Mouse (Mus musculus): ENCODE results near the gene Phldb3.

Phldb3 gene

GRCm38 (mm10) chr7:24610144-24610878, at the start of gene Phldb3:
TSS of gene Phldb3 (plus strand) at chr7:24610763.
- no peak for DNase-seq

GRCm38 (mm10) chr7:24561450-24561849, 49.1 kb upstream of the Phldb3 start:
- DNase-seq, result no peak

DNA sequence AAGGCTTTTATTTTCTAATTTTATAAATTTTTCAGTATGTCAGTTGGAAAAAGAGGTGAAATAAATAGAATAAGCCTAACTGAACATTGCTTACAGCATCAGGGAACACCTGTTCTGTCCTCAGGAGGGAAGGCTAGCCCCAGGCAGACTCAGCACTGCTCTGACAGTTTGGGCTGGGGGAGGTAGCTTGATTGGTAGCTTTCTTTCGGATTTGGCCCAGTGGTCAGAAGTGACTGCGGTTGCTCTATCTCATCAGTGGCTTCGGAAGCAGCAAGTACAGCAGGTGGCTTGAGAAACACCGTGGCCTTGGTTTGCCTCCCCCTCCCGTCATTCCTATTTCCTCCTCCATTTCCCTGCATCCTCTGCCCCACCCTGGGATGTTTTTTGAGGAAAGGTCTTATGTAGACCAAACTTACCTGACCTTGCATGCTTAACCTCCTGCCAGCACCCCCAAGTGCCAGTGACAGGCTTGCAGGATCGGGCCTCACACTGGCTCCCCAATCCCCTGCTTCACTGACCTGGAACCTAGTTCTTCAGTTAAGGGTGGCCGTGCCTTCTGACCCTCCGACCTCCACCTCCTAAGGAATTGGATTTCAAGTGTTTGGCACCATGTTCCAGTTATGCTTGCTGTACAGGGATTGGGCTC, 47.2 kb upstream of the Phldb3 start:
- no peak for DNase-seq

DNA sequence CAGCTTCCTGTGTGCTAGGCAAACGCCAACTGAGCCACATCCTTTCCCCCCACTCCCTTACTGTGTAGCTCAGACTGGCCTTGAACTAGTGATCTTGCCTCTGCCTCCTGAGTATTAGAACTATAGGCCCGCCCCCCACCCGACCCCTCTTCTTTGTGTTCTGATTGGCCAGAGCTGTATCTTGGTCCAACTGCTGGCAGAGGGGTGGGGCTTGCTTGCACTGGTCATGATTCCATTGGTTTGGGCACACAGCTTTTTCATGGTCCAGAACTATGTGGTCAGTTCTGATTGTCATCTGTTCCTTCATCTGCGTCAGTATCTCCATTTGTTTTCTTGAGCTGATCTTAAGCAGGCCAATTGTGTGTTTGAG, 46.7 kb upstream of the Phldb3 start:
- DNase-seq, result no peak

DNA sequence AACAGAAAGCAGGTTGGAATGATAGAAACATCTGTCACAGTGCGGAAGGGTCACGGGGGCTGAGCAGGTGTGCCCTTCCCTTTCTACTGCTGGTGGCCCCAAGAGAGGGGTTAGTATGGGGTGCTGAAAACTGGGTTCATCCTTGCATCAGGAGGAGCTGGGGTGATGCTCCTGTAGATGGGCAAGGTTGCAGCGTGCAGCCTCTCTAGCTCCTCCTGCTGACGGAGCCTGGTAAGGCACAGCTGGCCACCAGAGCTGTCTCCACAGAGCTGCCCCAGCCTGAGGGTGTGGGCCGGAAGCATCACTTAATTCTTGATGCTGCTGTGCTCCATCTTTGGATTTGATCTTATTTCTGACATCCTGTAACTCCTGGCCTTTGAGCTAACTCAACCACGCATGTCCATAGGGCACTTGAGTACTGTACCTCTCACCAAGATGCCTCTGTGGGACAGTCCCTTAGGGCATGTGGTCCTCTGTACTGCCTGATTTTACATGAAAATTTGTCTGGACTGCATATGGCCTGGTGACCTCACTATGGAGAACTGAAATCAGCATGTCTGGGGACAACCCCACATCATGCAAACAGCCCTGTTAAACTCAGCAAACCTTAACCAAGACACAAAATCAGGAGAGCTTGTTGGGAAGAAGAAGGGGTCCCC, 45.8 kb upstream of the Phldb3 start:
- peak; percentile 63 for DNase-seq

- DNase-seq, result no peak
Measured at GRCm38 (mm10) chr7:24565627-24566026, 44.9 kb upstream of the Phldb3 start.

GRCm38 (mm10) chr7:24566206-24566605, 44.4 kb upstream of the Phldb3 start:
- DNase-seq, result no peak

- no peak for DNase-seq
Measured at GRCm38 (mm10) chr7:24568512-24568911, 42.1 kb upstream of the Phldb3 start.

DNA sequence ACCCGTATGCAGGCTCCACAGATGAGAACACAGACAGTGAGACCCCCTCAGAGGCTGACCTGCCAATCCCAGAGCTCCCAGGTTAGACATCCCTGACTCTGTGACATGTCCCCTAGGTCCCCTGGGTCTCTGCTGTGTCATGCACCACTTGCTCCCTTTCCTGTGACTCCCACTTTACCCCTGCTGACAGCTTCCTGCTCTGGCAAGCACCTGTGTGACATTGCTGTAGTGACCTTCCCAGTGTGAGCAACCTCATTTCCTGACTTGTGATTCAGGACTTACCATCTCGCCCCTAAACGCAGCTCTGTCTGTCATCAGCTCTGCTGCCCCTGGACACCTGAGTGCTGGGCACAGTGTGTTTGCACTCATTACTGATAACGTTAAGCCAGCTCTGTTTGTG, 39.5 kb upstream of the Phldb3 start:
- DNase-seq, result no peak

DNA sequence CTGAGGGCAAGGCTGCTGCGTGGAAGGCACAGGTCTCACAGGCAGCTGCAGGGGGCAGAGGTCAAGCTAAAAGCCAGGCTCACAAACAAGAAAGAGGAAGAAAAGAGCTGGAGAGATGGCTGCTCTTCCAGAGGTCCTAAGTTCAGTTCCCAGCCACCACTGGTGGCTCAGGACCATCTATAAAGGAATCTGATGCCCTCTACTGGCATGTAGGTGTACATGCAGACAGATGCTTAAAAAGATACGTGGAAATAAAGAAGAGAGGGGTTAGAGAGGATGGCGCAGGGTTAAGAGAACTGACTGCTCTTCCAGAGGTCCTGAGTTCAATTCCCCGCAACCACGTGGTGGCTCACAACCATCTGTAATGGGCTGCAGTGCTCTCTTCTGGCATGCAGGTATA, 38.1 kb upstream of the Phldb3 start:
- DNase-seq, result no peak

GRCm38 (mm10) chr7:24574224-24574796, 36.3 kb upstream of the Phldb3 start:
- no peak for DNase-seq

GRCm38 (mm10) chr7:24577811-24578210, 32.8 kb upstream of the Phldb3 start:
- no peak for DNase-seq

DNA sequence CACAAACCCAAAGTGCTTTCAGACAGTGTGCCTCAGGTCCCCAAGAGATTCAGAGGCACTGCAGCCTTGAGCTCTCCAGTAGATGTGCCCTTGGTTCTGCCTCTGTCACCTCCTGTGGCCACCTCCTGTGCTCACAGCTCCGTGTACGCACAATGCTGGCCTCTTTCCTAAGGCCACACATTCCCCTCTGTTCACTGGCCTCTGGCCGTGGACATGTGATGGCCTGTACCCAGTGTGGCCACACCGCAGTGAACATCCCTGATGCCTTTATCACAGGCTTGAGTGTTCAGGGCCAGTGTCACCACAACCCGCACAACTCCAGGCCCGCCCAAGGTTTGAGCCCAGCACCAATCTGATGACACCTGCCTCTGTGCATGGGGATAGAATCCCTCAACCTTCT, 25.7 kb upstream of the Phldb3 start:
- no peak for DNase-seq

- no peak for DNase-seq
Measured at GRCm38 (mm10) chr7:24585995-24586394, 24.6 kb upstream of the Phldb3 start.

DNA sequence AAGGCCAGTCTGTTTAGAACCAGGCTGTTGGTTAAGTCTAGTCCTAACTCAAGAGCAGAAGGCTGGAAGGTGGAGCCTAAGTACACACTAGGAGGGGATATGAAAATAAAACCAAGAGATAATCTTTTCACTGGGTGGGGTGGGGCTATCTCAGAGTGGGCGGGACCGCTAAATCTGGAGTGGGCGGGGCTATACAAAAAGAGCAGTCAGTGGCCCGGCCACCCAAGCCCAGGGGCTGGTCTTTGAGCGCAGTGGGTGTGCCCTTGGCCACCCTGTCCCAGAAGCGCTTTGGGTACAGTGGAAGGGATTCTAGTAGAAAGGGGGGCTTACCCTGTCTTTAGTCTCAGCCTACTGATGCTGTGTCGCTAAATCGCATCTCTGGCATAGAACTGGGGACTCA, 23.7 kb upstream of the Phldb3 start:
- DNase-seq, result no peak

DNA sequence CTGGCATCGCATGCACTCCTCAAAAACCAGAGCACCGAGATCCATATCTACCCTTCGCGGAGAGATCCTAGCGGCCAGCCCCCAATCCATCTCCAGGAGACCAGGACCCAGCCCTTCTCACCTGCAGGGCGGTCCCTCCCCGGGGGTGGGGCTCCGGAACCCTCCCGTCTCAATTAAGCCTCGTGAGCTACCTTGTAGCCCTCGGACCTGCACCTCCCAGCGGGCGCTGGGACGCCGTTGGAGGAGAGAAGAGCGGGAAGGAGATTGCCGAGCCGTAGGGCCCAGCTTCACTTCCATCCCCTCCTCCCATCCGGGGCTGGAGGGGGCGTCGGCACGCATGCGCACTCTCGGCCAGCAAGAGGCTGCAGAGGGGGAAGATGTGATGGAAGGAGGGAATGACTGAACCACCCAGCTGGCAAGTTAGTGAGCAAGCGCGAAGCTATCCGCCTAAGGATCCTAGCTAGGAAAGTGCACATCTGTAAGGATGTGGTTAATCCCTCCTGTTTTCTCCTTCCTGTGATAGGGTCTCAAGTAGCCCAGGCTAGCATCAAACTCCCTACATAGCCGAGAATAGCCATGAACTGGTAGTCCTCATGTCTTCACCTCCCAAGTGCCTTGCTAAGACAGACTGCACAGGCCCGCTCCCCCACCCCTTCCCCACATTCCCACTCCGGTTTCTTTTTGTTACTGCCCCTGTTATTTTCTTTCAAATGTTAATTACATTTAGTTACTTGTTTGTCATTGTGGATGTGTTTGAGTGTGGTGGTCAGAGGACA, 23.0 kb upstream of the Phldb3 start, which contains the start of the genes Ethe1 and Zfp575:
Ethe1 (plus strand) TSS at position 214 of the 776 bp plus-strand sequence.
Zfp575 (minus strand) TSS at position 312 of the 776 bp plus-strand sequence.
- peak; percentile 49 for DNase-seq

DNA sequence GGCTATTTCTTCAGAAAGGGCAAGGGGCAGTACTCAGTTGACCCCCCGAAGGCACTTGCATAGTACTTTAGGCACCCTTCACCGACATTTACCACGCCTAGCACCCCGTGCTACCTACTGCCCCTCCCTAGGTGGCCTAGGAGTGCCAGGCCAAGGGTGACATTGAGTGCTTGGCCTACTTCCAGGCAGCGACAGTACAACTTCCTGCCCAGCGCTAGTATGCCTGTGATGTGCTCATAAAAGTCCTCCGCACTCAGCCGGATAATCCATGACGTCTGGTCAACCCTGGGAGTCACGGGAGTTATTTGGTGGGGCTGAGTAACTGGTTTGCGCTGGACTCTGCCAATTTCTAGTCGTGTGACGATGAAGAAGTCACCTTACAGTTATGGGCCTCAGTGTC, 22.2 kb upstream of the Phldb3 start:
- no peak for DNase-seq

DNA sequence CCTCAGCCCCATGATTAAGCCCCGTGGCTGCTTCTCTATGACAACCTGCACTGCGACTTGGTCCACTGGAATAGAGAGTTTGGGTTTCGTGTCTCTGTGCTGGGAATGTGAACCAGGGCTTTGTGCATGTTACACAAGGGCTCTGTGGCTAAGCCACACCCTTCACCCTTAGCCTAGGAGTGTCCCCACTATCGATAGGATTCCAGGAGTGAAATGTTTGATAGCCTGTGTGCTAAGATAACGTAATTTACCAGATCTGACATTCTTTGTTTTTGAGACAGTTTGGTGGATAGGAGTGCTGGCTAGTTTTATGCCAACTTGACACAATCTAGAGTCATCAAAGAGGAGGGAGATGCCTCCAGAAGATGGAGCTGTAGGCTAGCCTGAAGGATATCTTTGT, 18.8 kb upstream of the Phldb3 start:
- no peak for DNase-seq

GRCm38 (mm10) chr7:24592163-24592562, 18.4 kb upstream of the Phldb3 start:
- DNase-seq, result no peak

DNA sequence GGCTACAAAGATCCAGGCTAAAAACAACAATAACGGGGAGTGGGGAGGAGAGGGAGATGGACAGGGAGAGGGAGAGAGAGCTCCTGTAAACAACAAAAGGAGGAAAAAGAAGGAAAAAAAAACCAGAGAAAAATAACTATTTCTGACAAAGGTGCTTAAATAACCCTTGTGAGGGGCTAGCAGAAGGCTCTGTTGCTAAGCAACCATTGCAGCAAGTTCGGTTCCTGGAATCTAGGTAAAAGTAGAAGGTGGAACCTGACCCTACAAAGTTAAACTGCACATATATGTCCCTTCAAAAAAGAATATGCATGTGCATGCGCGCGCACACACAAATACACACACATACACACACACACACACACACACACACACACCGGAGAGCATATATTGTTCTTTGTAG, 17.8 kb upstream of the Phldb3 start:
- no peak for DNase-seq

DNA sequence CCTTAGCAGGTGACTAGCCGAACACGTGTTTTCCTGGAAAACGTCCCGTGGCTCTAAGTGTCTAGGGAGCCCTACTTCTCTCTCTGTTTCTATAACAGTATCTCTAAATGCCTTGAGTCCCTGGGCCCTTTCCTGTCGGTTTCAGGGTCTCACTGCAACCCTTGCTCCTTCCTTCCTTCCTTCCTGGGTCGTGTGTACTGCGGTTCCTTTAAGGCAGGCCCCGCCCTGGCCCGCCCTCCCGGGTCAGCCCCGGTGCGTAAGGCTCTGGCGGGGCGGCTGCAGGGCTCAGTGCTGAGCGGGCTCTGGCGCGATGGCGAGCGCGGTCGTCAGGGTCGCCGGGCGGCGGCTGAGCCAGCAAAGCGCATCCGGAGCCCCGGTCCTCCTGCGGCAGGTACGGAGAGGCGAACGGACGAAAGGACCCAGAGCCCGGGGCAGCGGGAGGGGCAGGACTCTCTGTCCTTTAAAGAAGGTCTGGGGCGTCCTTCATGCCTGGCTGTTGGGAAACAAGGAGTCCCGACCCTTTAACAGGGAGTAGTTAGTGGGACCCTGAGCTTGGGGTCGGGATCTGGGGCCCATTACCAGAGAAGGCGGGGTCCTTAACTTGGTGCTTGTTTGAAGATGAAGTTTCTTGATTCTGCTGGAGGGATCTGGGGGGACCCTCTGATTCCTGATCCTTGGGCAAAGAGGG, 16.8 kb upstream of the Phldb3 start:
- DNase-seq, result peak; percentile 72

GRCm38 (mm10) chr7:24594309-24594803, 16.2 kb upstream of the Phldb3 start:
- no peak for DNase-seq
